Comparison of ENCODE assay signal across 8 mouse cellular contexts in genomic region chr2:144164986-144165821, GRCm38 (mm10).
DNase-seq lines count a peak whose midpoint lies in the region; ATAC-seq lines count a peak whose summit lies in the region.

No protein-coding gene starts in this region.

- WGBS in heart, embryonic 12.5 days, result under 1% methylated on average over 34 of the region's 37 CpGs
- under 1% methylated on average over 35 of the region's 37 CpGs for WGBS in kidney, embryonic 16.5 days
- 3% methylated on average over 37 of the region's 37 CpGs for WGBS in liver, embryonic 11.5 days

- no peaks in the 10 kb centered on the region for H3K9me3 ChIP-seq in heart, embryonic 12.5 days (replicated peaks)
- H3K9me3 ChIP-seq in kidney, embryonic 16.5 days (ENCODE audit: low read length), result no peaks in the 10 kb centered on the region
- no peaks in the 10 kb centered on the region for H3K9me3 ChIP-seq in liver, embryonic 11.5 days (ENCODE audit: control insufficient read depth, low read length)

- DNase-seq in A20 (ENCODE audit: low read depth, low spot score), result peak; percentile 70
- peak; percentile 41 to 58 for DNase-seq in adrenal gland, postnatal 4 days (ENCODE audit: low spot score in 2 of 2)
- DNase-seq in fibroblast of lung, adult 2 months (ENCODE audit: low read depth), result peak; percentile 66
- peak; percentile 78 for DNase-seq in liver, embryonic 11.5 days (ENCODE audit: low spot score)
- DNase-seq in spleen, postnatal 4 days (ENCODE audit: low spot score in 2 of 2), result peak; percentile 42 to 75

- peak overlapping the region; percentile 73 for H3K4me2 ChIP-seq in heart, embryonic 12.5 days
- H3K4me2 ChIP-seq in kidney, embryonic 16.5 days (replicated peaks; ENCODE audit: low read depth, low read length), result peak overlapping the region; percentile 83
- peak overlapping the region; percentile 72 for H3K4me2 ChIP-seq in liver, embryonic 11.5 days

- H3K9ac ChIP-seq in heart, embryonic 12.5 days, result peak overlapping the region; percentile 79
- peak overlapping the region; percentile 86 for H3K9ac ChIP-seq in kidney, embryonic 16.5 days (replicated peaks; ENCODE audit: low read length)
- peak overlapping the region; percentile 64 for H3K9ac ChIP-seq in liver, embryonic 11.5 days (ENCODE audit: low read depth, low read length)

- H3K4me3 ChIP-seq in heart, embryonic 12.5 days, result peak overlapping the region; percentile 63
- peak overlapping the region; percentile 75 for H3K4me3 ChIP-seq in kidney, embryonic 16.5 days (ENCODE audit: low read length)
- peak overlapping the region; percentile 60 for H3K4me3 ChIP-seq in liver, embryonic 11.5 days (ENCODE audit: low read depth, low read length)

- peak overlapping the region; percentile 94 for H3K27ac ChIP-seq in heart, embryonic 12.5 days (ENCODE audit: poor library complexity, severe bottlenecking)
- peak overlapping the region; percentile 96 for H3K27ac ChIP-seq in kidney, embryonic 16.5 days (ENCODE audit: low read length)
- H3K27ac ChIP-seq in liver, embryonic 11.5 days (ENCODE audit: low read depth, low read length), result peak overlapping the region; percentile 63

- peaks cover 32% of the 10 kb centered on the region for H3K4me1 ChIP-seq in heart, embryonic 12.5 days (replicated peaks)
- peaks cover 61% of the 10 kb centered on the region for H3K4me1 ChIP-seq in kidney, embryonic 16.5 days (ENCODE audit: insufficient read depth, low read length)
- peaks cover 13% of the 10 kb centered on the region for H3K4me1 ChIP-seq in liver, embryonic 11.5 days (replicated peaks; ENCODE audit: control insufficient read depth, insufficient read depth, low read length)

- H3K36me3 ChIP-seq in heart, embryonic 12.5 days, result no peaks in the 10 kb centered on the region
- no peaks in the 10 kb centered on the region for H3K36me3 ChIP-seq in kidney, embryonic 16.5 days (ENCODE audit: insufficient read depth, low read length)
- no peaks in the 10 kb centered on the region for H3K36me3 ChIP-seq in liver, embryonic 11.5 days (ENCODE audit: control insufficient read depth, insufficient read depth, low read length)

- ATAC-seq in heart, embryonic 12.5 days (ENCODE audit: insufficient number of reproducible peaks, low FRiP score), result peak; percentile 85
- peak; percentile 63 for ATAC-seq in kidney, embryonic 16.5 days (ENCODE audit: low FRiP score, low TSS enrichment)
- ATAC-seq in liver, embryonic 11.5 days (replicated peaks; ENCODE audit: low FRiP score), result peak; percentile 64
- ATAC-seq in monocyte, adult 5-6 weeks (replicated peaks; ENCODE audit: insufficient number of reproducible peaks, low FRiP score, low TSS enrichment, poor library complexity, severe bottlenecking), result peak; percentile 51

- H3K27me3 ChIP-seq in heart, embryonic 12.5 days (replicated peaks), result no peaks in the 10 kb centered on the region
- no peaks in the 10 kb centered on the region for H3K27me3 ChIP-seq in kidney, embryonic 16.5 days (ENCODE audit: insufficient read depth, low read length)
- no peaks in the 10 kb centered on the region for H3K27me3 ChIP-seq in liver, embryonic 11.5 days (replicated peaks; ENCODE audit: control insufficient read depth, insufficient read depth, low read length)

Comparison
In these comparisons a context has a peak if more than half of its experiments do, and no peak if none do; other contexts are left out.
1. Peak in every context shown above with its lines: DNase-seq, ATAC-seq, H3K4me3 ChIP-seq and H3K27ac ChIP-seq.